Mouse (Mus musculus) embryonic facial prominence, embryonic 14.5 days (tissue): Measurements from ENCODE around the gene Dip2b. TPM values are rescaled to one million over a fixed set of nuclear protein-coding genes. Genes with fewer than 3 reads are reported as not detected.

Experiments used
- ATAC-seq: fragments of 200-750 bp; cut with Nextera tagmentation; 2 replicates; pipeline ENCODE4 v1.8.0; 2017; ENCODE audit warnings: low read depth, moderate number of reproducible peaks, moderate TSS enrichment
- DNase-seq: peaks from one replicate; pipeline ENCODE4 v3.0.0-alpha.2; 2015; ENCODE audit warnings: low spot score
- H3K27ac ChIP-seq: fragments of 300-500 bp; sonication (generic); replicated peaks from 2 replicates; pipeline ENCODE4 v1.5.1; 2014; ENCODE audit warnings: low read depth, mild to moderate bottlenecking, low read length, moderate library complexity
- H3K27me3 ChIP-seq: fragments of 300-500 bp; sonication (generic); replicated peaks from 2 replicates; pipeline ENCODE4 v1.6.1; 2014; ENCODE audit warnings: low read length; ENCODE audit not compliant: control insufficient read depth, insufficient read depth
- H3K36me3 ChIP-seq: fragments of 300-500 bp; sonication (generic); 2 replicates; pipeline ENCODE4 v1.6.1; 2014; ENCODE audit warnings: low read length, mixed read lengths; ENCODE audit not compliant: control insufficient read depth, insufficient read depth
- H3K4me1 ChIP-seq: fragments of 300-500 bp; sonication (generic); 2 replicates; pipeline ENCODE4 v1.6.1; 2014; ENCODE audit warnings: antibody characterized with exemption, low read length; ENCODE audit not compliant: control insufficient read depth, insufficient read depth
- H3K4me2 ChIP-seq: fragments of 300-500 bp; sonication (generic); 2 replicates; pipeline ENCODE4 v1.6.1; 2014; ENCODE audit warnings: low read depth, mild to moderate bottlenecking, low read length, moderate library complexity, mixed read lengths
- H3K4me3 ChIP-seq: fragments of 300-500 bp; sonication (generic); 2 replicates; pipeline ENCODE4 v1.5.1; 2014; ENCODE audit warnings: low read depth, mild to moderate bottlenecking, low read length
- H3K9ac ChIP-seq: fragments of 300-500 bp; sonication (generic); 2 replicates; pipeline ENCODE4 v1.6.1; 2014; ENCODE audit warnings: low read depth, mild to moderate bottlenecking, low read length, moderate library complexity, mixed read lengths
- H3K9me3 ChIP-seq: fragments of 300-500 bp; sonication (generic); 2 replicates; pipeline ENCODE4 v1.6.1; 2016; ENCODE audit warnings: low read length; ENCODE audit not compliant: control insufficient read depth
- WGBS: fragments of 180-500 bp; shearing (Covaris S2); extraction: QIAGEN DNeasy Blood & Tissue Kit; methylation state at CpG from one replicate; pipeline ENCODE4 v1.1.7; 2014; 5-methylcytosine and 5-hydroxymethylcytosine counted together
- polyA plus RNA-seq: library from polyadenylated mRNA; unstranded; fragments of >200 nt; fragmentation: Nextera tagmentation; extraction: Ambion mirVana; gene quantifications from 2 replicates; pipeline ENCODE4 v1.2.1, GENCODE M21; 2014

The Dip2b gene
- 14.9 and 15.3 TPM in 2 replicates for polyA plus RNA-seq

- 3% methylated on average over 5 of the region's 68 CpGs for WGBS
- Histone ChIP-seq H3K27ac (peak within 1 kb of the TSS; percentile 95), H3K4me1 (peaks cover 23% of the 10 kb centered on the region), H3K27me3 (no peaks in the 10 kb centered on the region), H3K4me2 (peak within 1 kb of the TSS; percentile 65), H3K36me3 (no peaks in the 10 kb centered on the region), H3K4me3 (peak within 1 kb of the TSS; percentile 93), H3K9ac (peak within 1 kb of the TSS; percentile 98), H3K9me3 (no peaks in the 10 kb centered on the region)
- ATAC-seq, result peak; percentile 89
- peak; percentile 94 for DNase-seq
These were observed at the start of gene Dip2b for GRCm38 (mm10) chr15:100038470-100038971. Gene Dip2b (plus strand): TSS chr15:100038664.

- no peak overlapping the region for H3K27ac ChIP-seq
- WGBS, result 94% methylated on average over 1 of the region's 1 CpGs
- no peak overlapping the region for H3K4me2 ChIP-seq
- H3K27me3 ChIP-seq, result no peaks in the 10 kb centered on the region
- no peak overlapping the region for H3K9ac ChIP-seq
- no peak overlapping the region for H3K4me3 ChIP-seq
- no peak for ATAC-seq
- H3K9me3 ChIP-seq, result no peaks in the 10 kb centered on the region
- DNase-seq, result no peak
- peaks cover 79% of the 10 kb centered on the region for H3K36me3 ChIP-seq
- H3K4me1 ChIP-seq, result no peaks in the 10 kb centered on the region
These were observed 45.4 kb upstream of the Dip2b start for GRCm38 (mm10) chr15:99993100-99993499.

GRCm38 (mm10) chr15:99997114-99997804 is 41.2 kb upstream of the Dip2b start:
- DNase-seq (no peak), ATAC-seq (no peak)
- peaks cover 76% of the 10 kb centered on the region for H3K36me3 ChIP-seq
- no peak overlapping the region for H3K9ac ChIP-seq
- H3K27ac ChIP-seq, result no peak overlapping the region
- no peaks in the 10 kb centered on the region for H3K9me3 ChIP-seq
- no peak overlapping the region for H3K4me3 ChIP-seq
- H3K27me3 ChIP-seq, result no peaks in the 10 kb centered on the region
- 96% methylated on average over 6 of the region's 6 CpGs for WGBS
- H3K4me1 ChIP-seq, result no peaks in the 10 kb centered on the region
- H3K4me2 ChIP-seq, result no peak overlapping the region

- no peaks in the 10 kb centered on the region for H3K4me1 ChIP-seq
- H3K4me3 ChIP-seq, result no peak overlapping the region
- DNase-seq (no peak), ATAC-seq (no peak)
- H3K4me2 ChIP-seq, result no peak overlapping the region
- no peaks in the 10 kb centered on the region for H3K9me3 ChIP-seq
- H3K27ac ChIP-seq, result no peak overlapping the region
- WGBS, result 94% methylated on average over 1 of the region's 1 CpGs
- no peak overlapping the region for H3K9ac ChIP-seq
- H3K27me3 ChIP-seq, result no peaks in the 10 kb centered on the region
- H3K36me3 ChIP-seq, result peaks cover 83% of the 10 kb centered on the region
These were observed 39.1 kb upstream of the Dip2b start for GRCm38 (mm10) chr15:99999390-99999789.

GRCm38 (mm10) chr15:100004677-100005273 is 33.7 kb upstream of the Dip2b start:
- no peaks in the 10 kb centered on the region for H3K9me3 ChIP-seq
- no peak for ATAC-seq
- no peak overlapping the region for H3K27ac ChIP-seq
- no peaks in the 10 kb centered on the region for H3K27me3 ChIP-seq
- no peak for DNase-seq
- peaks cover 87% of the 10 kb centered on the region for H3K36me3 ChIP-seq
- WGBS, result 82% methylated on average over 7 of the region's 7 CpGs
- H3K4me2 ChIP-seq, result no peak overlapping the region
- no peak overlapping the region for H3K9ac ChIP-seq
- H3K4me1 ChIP-seq, result no peaks in the 10 kb centered on the region
- H3K4me3 ChIP-seq, result no peak overlapping the region

- H3K27ac ChIP-seq, result no peak overlapping the region
- no peaks in the 10 kb centered on the region for H3K4me1 ChIP-seq
- peaks cover 89% of the 10 kb centered on the region for H3K36me3 ChIP-seq
- H3K9me3 ChIP-seq, result no peaks in the 10 kb centered on the region
- no peak overlapping the region for H3K4me3 ChIP-seq
- ATAC-seq (no peak), DNase-seq (no peak)
- no peak overlapping the region for H3K9ac ChIP-seq
- no peak overlapping the region for H3K4me2 ChIP-seq
- no peaks in the 10 kb centered on the region for H3K27me3 ChIP-seq
These were observed 32.3 kb upstream of the Dip2b start for GRCm38 (mm10) chr15:100006180-100006579.

GRCm38 (mm10) chr15:100018280-100018899 is 20.1 kb upstream of the Dip2b start:
- ATAC-seq, result no peak
- no peak for DNase-seq
- Histone ChIP-seq H3K4me1 (no peaks in the 10 kb centered on the region), H3K27me3 (no peaks in the 10 kb centered on the region), H3K9me3 (0 out of 2 replicates have a peak, but pooled peaks cover 7% of the 10 kb centered on the region), H3K4me2 (no peak overlapping the region), H3K9ac (no peak overlapping the region), H3K36me3 (peaks cover 9% of the 10 kb centered on the region), H3K27ac (no peak overlapping the region), H3K4me3 (no peak overlapping the region)
- WGBS, result 71% methylated on average over 6 of the region's 6 CpGs

- ATAC-seq (no peak), DNase-seq (no peak)
- Histone ChIP-seq H3K9me3 (0 out of 2 replicates have a peak, but pooled peaks cover 7% of the 10 kb centered on the region), H3K9ac (no peak overlapping the region), H3K27me3 (no peaks in the 10 kb centered on the region), H3K4me3 (no peak overlapping the region), H3K27ac (no peak overlapping the region), H3K36me3 (no peaks in the 10 kb centered on the region), H3K4me2 (no peak overlapping the region), H3K4me1 (no peaks in the 10 kb centered on the region)
- WGBS, result 92% methylated on average over 1 of the region's 1 CpGs
These were observed 17.3 kb upstream of the Dip2b start for GRCm38 (mm10) chr15:100021175-100021574.
